37 mouse cellular contexts compared by ENCODE assay signal in the genomic region with DNA sequence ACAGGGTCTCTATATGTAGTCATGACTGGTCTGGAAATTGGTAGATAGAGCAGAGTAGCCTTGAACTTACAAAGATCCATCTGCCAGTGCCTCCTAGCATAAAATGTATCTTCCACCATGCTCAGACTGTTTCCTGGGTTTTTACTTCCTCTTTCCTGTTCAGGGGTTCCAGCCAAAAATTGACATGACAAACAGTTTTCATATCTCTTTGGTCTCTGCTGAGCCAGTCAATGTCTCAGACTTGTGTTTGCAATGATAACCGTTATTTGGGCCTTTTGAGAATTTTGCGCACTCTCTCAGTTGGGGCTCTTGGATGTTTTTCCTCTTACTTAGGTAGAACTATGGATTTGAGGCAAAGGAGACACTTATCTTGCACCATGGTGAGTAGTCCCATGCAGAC. TPM values are rescaled to one million over a fixed set of nuclear protein-coding genes. Genes with fewer than 3 reads are reported as not detected.
"Had no signal": no experiment of that assay in that cellular context is flagged by ENCODE, and none has a peak within 500 bp of the region (broad histone marks: within the 10 kb centered on the region; RNA-seq: fewer than 3 reads in every experiment).

No protein-coding gene starts in this region.

- ATAC-seq: hindbrain, embryonic 16.5 days; hindbrain, postnatal 0 days; inflammation-experienced regulatory T-cells, adult 6 months; intestine, embryonic 15.5 days; intestine, embryonic 16.5 days; intestine, postnatal 0 days had no signal

- DNase-seq: heart, postnatal 10 days; heart, postnatal 14 days; heart, postnatal 36 days; heart, postnatal 4 days; kidney, adult 11 months; kidney, adult 18-20 months; kidney, adult 2 months; kidney, adult 8-10 months; kidney, adult 9 months; kidney, postnatal 10 days; kidney, postnatal 14 days; kidney, postnatal 25 days; kidney, postnatal 36 days; kidney, postnatal 4 days; layer of hippocampus, adult 9-11 months; layer of hippocampus, postnatal 36 days had no signal

- H3K9me3 ChIP-seq: heart, embryonic 15.5 days; intestine, embryonic 15.5 days had no signal

- H3K4me1 ChIP-seq: heart, embryonic 10.5 days; heart, embryonic 12.5 days; heart, embryonic 13.5 days; heart, embryonic 15.5 days; hindbrain, embryonic 10.5 days; hindbrain, embryonic 12.5 days; hindbrain, embryonic 13.5 days; hindbrain, embryonic 15.5 days; intestine, embryonic 15.5 days; kidney, embryonic 15.5 days had no signal

- H3K36me3 ChIP-seq: heart, embryonic 10.5 days; heart, embryonic 12.5 days; heart, embryonic 13.5 days; heart, embryonic 15.5 days; hindbrain, embryonic 10.5 days; intestine, embryonic 15.5 days; kidney, embryonic 15.5 days had no signal

- H3K27ac ChIP-seq: heart, embryonic 10.5 days; heart, embryonic 13.5 days; heart, embryonic 15.5 days; hindbrain, embryonic 10.5 days; hindbrain, embryonic 12.5 days; hindbrain, embryonic 13.5 days; hindbrain, embryonic 14.5 days; hindbrain, embryonic 15.5 days; hindbrain, postnatal 0 days; intestine, embryonic 15.5 days; kidney, embryonic 15.5 days; kidney, postnatal 0 days; layer of hippocampus, adult 2 months had no signal

- H3K27me3 ChIP-seq: heart, embryonic 12.5 days; heart, embryonic 13.5 days; heart, embryonic 15.5 days; hindbrain, embryonic 12.5 days; hindbrain, embryonic 13.5 days; hindbrain, embryonic 15.5 days; intestine, embryonic 15.5 days; kidney, embryonic 15.5 days had no signal

- H3K4me2 ChIP-seq: heart, embryonic 11.5 days; heart, embryonic 12.5 days; heart, embryonic 13.5 days; heart, embryonic 15.5 days; hindbrain, embryonic 12.5 days; hindbrain, embryonic 13.5 days; hindbrain, embryonic 14.5 days; hindbrain, embryonic 15.5 days; intestine, embryonic 15.5 days; kidney, embryonic 15.5 days had no signal

- H3K9ac ChIP-seq: heart, embryonic 12.5 days; heart, embryonic 13.5 days; heart, embryonic 15.5 days; hindbrain, embryonic 12.5 days; hindbrain, embryonic 13.5 days; hindbrain, embryonic 14.5 days; hindbrain, embryonic 15.5 days; intestine, embryonic 15.5 days; kidney, embryonic 15.5 days had no signal

- H3K4me3 ChIP-seq: heart, embryonic 10.5 days; heart, embryonic 12.5 days; heart, embryonic 13.5 days; heart, embryonic 15.5 days; hindbrain, embryonic 10.5 days; hindbrain, embryonic 12.5 days; hindbrain, embryonic 13.5 days; hindbrain, embryonic 15.5 days; intestine, embryonic 15.5 days; kidney, embryonic 15.5 days; layer of hippocampus, adult 2 months had no signal

RNA-seq across cellular contexts. Expression of gene Cplx1, which starts 15.6 kb away (rescaled TPM):
- total RNA-seq: heart, postnatal 25 days; hematopoietic stem cell, adult 5-6 weeks had no signal
- polyA plus RNA-seq: inflammation-experienced regulatory T-cells, adult 6 months had no signal
